Mouse (Mus musculus) layer of hippocampus, postnatal 14 days (tissue): ENCODE measurements around the gene Eif5a. TPM values are rescaled to one million over a fixed set of nuclear protein-coding genes. Genes with fewer than 3 reads are reported as not detected.
"Not testable (repeated sequence)": the region's sequence is repeated elsewhere in the genome, so short reads cannot be mapped to it uniquely, and the experiment has no call there.

Experiments
- DNase-seq, 2 experiments: peaks; one replicate each; pipeline ENCODE4 v3.0.0; 2021 to 2022; ENCODE audit warnings: low spot score in 2 of 2, mixed read lengths in 1 of 2
- total RNA-seq, 2 experiments: library from RNA; stranded (reverse); gene quantifications; 2 replicates each; pipeline ENCODE4 v1.2.3; 2021

Eif5a gene
- total RNA-seq, 2 experiments from 2014 or later = 446 to 451 TPM

DNA sequence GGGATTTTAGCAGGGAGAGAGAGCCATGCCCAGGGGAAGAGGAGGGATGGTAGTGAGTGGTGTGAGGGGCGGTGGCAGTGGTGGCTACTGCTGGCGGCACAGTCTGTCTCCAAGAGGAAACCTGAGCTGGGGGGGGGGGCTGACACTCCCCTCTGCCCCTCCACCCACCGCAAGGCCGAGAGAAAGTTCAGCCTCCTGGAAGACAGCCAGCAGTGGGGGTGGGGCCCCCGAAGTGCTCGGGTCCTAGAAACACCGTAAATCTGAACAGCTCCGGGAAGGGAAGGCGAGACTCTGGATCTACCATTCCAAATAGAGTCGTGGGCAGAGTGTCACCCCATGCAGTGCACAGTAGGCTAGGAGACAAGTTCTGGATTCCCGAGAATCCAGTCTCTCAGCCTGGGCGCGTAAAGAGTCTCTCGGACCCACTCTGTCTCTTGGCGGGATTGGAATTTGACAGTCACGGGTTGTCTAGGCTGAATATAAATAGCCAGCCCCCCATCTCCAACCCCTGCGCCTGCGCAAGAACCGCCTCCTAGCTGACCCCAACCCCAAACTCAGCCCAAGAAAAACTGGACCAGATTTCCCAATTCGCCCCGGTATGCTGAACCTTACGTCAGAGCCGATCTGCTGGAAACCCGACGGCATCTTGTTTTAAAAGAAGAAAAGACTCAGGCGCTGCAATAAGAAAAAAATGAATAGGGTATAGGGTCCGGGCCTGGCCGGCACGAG lies 25.7 kb upstream of the Eif5a start:
- DNase-seq = no peak

DNA sequence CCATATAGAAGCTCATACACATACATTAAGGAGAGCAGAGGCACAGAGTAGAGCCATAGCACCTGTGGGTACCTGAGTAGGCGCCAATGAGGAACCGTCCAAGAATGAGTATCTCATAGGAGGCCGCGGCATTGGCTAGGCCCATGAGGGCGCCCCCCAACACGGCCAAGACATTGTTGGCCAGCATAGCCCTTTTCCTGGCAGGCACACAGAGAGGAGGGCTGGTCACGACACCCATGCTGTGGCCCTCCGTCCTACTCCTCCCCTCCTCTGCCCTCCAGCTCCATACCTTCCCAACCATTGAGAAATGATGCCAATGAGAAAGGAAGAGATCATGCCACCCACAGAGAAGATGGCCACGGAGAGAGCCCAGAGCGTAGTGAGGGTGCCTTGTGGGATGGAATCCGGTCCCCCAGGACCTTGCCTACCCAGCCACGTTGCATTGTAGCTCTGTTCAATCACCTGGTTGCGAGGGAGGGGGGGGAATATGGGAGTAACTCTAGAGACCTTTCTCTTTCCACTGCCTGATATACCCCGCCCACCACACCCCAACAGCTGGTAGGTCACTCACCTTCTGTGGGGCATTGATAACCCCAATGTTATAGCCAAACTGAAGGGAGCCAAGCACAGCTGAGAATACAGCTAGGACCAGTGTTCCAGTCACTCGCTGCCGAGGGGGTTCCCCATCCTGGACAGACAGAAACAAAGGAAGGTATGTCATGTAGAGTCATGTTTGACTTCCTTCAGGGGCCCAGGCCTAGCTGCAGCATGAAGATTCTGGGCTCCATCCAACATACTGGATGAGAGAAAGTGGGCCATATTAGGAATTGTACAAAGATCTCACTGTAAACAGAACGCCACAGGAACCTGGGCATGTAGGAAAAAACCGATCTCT lies 24.5 kb upstream of the Eif5a start:
- no peak for DNase-seq

DNA sequence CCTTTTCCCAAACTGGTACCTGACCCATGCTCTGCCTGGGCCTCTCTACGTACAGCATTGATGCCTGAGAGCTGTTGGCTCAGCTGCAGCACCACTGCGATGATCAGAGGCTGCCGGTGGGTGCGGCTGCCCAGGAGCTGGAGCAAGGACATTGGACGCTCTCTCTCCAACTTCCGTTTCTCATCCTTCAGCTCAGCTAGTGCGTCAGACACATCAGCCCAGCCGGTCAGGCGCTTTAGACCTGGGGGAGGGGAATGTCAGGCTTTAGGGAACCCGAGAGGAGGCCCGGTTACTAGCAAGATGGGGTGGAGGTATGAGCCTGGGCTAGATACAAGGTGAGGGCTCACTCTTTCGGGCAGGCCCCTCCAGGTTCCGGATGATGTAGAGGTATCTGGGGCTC lies 23.5 kb upstream of the Eif5a start:
- no peak for DNase-seq

DNA sequence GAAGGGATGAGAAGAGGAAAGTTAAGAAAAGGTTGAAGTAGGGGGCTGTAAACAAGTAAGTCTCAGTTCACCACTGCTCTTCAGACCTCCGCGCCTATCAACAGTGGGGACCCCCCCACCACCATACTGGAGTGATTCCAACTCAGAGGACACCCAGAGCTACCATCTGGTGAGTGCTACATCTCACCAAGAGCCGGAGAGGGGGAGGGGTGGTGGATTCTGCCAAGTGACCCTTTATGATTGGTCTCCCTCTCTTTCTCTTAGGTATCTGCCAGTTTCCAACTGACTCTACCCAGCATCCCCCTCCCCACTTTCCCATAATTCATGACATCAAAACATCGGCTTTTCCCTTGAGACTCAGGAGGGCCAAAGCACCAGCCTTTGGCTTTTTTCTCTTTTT lies 19.2 kb upstream of the Eif5a start:
- no peak for DNase-seq

DNA sequence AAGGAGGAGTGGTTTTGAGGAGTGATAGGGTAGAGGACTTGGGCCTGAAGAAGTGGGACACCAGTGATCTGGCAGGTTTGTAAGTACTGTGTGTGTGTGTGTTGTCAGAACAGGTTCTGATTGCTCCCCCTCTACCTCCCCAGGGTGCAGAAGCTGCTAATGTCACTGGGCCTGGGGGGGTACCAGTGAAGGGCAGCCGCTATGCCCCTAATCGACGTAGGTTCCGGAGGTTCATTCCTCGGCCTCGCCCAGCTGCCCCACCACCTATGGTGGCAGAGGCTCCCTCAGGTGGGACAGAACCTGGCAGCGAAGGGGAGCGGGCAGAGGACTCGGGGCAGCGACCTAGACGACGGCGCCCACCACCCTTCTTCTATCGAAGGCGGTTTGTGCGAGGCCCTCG lies 18.0 kb upstream of the Eif5a start:
- no peak for DNase-seq

DNA sequence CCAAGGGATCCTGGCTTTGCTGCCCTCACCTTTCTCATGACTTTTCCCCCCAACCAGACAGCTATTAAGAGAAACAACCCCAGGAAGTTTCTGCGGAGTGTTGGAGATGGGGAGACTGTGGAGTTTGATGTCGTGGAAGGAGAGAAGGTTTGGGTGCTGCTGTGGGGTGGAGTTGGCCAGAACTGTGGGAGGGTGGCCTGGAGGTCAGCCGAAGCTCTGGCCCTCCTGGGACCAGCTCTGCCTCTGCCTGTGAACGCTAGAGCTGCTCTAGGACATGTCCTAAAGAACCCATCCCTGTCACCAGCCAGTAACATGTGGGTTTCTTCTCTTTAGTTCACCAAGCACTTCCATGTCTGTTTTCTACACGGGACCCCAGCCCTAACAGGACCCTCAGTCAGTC lies 17.4 kb upstream of the Eif5a start:
- no peak for DNase-seq

DNA sequence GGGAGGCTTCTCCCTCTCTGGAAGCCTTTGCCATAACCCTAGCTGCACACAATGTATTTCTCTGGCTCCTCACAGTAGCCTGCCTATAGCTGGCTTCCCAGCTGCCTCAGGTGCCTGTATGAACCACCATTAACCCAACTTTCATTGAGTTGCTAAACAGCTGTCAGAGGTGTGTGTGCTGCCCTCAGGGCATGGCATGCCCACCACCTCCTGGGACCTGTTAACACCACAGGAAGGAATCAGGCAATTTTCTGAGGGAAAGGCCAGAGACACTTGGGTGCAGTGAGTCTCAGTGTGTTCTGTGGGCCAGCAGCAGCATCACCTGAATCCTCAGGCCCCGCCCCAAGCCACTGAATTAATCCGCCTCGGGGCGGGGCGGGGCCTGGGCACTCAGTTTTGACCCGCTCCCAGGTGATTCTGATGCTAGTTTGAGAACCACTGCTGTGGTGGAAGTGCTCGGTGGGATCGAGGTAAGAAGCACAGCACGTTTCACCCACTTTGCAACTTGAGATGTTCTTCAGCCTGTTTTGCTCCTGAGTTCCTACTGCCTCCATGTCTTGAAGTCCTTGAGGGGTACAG lies 16.7 kb upstream of the Eif5a start:
- no peak for DNase-seq

DNA sequence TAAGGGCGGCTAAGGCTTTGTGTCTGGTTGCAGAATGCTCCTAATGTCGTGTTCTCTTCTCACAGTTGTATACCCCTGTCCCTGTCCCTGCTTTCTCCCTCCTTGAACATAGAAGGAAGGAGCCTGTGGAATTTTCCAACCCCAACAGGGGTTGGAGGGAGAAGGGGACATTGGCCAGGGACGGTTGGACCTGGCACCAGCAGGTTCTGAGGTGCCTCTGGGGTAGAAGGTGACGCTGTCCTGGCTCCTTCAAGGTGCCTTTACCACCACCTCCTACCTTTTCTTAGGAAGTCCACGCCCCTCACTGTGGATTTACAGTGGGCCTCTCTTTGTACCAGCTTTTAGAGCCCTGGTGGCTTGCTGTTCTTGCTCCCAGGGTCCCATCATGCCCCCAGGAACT lies 16.1 kb upstream of the Eif5a start:
- no peak for DNase-seq

DNA sequence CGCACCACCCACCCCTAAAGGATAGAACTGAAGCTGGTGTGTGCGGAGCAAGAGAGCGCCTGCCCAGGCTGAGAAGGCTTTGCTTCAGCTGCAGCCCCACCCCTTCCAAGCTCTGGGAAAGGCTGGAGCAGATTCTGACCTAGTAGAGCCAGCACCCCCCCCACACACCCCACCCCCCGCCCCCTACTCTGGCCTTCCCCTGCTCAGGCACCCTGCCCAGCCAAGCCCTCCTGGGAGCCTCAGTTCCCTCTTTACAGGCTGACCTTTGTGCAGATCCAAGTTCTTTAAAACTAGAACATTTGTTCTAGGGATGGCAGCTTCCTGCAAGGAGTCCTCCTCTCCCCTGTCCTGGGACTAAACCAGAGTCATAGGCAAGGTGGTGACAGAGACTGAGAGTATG lies 15.6 kb upstream of the Eif5a start:
- DNase-seq = no peak

DNA sequence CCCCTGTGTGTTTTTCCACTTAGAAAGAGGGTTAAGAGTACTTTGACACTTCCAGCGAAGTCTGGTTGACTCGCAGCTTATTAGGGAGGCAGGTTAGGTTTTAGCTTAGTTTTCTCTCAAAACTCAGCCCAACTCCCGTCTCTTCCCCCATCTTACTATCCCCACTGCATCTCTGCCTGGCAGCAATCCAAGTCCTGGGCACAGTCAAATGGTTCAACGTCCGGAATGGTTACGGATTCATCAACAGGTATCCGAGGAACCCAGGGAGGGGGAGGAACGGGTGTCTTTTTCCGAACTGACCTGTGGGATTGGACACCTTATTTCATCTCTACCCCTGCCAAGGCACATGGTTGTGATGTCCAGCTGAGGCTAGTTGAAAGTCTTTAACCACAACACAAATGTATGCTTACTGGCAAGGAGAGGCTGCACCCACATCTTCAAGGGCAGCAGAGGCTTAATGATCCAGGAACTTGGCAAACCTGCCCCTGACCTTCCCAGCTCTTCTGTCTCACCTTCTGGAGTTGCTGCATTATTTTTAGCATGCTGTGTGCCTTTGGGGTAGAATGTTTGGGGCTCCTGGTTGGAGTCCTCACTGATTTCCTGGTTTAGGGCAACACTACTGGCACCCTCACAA lies 15.1 kb upstream of the Eif5a start:
- DNase-seq = no peak

DNA sequence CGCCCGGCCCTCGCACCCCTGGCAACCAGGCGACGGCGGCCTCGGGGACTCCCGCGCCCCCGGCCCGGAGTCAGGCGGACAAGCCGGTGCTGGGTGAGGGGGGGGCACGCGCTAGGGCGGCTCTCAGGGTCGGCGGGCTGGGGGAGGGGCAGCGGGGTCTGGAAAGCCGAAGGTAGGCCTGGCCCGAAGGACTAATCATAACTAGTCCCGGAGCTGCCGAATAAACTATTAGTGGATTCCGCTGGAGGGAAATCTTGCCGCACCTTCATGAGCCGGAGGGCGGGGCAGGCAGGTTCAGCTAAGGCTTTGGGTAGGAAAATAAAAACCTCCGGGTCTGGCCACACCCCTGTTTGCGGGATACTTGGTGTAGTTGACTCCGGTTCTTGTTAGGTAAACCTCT lies 14.4 kb upstream of the Eif5a start:
- no peak for DNase-seq

DNA sequence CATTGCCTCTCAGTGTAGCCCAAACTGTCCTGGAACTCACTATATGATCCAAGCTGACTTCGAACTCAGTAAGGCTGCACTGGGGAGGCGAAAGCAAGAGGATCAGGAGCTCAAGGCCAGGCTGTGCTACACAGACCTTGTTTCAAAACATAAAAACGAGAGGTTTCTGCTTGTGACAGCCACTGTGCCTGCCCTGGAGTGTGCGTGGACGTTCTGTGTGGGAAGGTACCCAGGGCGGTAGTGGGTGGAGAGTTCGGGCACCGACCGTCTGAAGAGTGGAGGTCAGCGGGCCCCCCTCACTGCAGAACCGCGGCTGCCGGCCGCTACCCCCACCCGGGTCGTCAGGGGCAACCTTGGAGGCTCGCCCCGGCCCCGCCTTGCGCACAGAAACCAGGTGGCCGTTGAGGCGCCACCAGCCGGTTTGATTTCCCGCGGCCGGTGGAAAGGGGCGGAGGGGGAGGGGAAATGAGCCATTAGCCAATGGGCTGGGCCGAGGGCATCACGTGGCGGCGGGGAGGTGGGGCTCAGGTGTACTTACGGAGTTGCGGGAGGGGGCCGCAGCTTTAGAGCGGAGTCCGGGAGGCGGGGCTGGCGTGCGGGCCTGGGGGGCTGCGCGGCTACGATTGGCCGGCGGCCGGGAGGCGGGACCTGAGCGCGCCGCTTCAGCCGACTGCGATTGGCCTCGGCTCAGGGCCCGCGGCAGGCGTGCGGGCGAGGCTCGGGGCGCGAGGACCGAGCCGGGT lies 13.6 kb upstream of the Eif5a start, which contains the start of gene Ybx2:
TSS of gene Ybx2 (plus strand) at position 660 of the 743 bp plus-strand sequence.
- peak; percentile 76 to 87 for DNase-seq

DNA sequence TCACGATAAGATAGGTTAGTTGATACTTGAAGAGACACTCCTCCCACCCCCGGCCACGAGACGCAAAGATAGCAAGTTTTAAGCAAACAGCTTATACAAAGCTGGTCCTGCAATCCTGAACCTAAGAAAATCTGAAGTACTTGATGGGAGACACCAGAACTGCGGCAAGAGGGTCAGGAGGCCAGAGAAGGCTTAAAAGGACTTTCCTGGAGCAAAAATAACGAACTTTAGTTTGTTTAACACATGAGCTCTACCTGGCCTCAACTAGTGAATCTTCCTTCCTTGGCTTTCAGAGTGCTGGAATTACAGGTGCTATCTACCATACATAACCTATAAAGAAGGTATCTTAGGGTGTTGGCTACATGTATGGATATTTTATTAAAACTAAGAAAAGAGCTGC lies 12.9 kb upstream of the Eif5a start:
- no peak for DNase-seq

DNA sequence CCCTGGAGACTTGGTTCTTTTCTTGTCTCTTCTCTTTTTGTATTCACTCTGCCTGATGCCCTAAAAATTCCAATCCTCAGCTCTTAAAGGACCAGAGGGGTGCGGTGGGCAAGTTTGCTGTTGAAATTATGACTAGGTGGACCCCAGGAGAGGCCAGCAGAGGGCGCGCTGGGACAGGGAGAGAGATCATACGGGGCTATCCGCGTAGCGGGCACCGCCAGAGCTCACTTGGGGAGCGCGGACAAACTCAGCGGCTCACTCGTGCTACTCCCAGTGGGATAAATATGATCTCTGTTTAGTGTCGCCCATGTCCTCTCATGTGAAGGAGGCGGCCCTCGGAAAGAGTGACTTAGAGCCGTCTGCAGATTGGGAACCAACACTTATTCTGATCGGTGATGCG lies 12.4 kb upstream of the Eif5a start:
- peak; percentile 90 to 92 for DNase-seq

DNA sequence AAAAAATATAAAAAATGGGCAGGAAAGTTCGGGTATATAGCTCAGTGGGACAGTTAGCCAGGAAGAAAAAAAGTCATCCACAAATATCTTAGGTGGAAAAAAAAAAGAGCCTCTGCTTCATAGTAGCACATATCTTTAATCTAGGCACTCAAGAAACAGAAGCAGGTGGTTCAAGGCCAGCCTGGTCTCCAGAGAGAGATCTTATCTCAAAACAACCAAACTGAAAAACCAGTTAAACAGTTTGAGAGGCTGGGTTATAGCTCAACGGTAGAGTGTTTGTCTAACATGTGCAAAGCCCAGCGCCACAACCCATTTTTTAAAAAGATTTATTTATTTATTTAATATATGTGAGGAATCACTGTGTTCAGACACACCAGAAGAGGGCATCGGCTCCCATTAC lies 11.3 kb upstream of the Eif5a start:
- no peak for DNase-seq

DNA sequence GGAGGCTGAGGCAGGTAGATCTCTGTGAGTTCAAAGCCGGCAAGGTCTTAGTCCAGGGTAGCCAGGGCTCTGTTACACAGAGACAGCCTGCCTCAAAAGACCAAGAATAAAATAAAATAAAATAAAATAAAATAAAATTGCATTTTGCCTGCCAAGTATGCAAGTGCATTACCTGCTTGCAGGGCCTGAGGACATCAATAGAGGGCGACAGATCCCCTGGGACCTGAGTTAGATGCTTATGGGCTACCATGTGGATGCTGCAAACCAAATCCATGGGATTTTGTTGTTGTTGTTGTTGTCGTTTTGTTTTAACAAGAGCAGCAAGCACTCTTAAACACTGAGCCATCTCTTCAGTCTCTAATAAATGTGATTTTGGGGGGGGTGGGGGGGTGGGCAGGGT lies 10.5 kb upstream of the Eif5a start:
- DNase-seq = no peak

DNA sequence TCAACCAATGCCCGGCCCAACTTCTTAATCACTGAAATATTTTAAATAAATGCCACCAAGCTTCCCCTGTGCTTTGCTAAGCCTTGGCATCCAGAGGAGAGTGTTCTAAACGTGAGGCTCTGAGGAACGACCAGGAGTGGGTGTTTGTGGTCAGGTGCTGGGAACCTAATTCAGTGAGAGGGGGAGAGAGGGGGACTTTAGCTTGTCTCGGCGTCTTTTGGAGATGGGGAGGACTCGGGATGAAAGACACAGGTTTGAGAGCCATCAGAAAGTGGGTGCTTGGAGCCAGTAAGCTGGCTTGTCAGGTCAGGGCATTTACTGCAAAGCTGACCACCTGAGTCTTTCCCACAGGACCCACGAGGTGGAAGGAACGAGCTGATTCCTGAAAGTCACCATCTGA lies 10.0 kb upstream of the Eif5a start:
- DNase-seq = no peak

DNA sequence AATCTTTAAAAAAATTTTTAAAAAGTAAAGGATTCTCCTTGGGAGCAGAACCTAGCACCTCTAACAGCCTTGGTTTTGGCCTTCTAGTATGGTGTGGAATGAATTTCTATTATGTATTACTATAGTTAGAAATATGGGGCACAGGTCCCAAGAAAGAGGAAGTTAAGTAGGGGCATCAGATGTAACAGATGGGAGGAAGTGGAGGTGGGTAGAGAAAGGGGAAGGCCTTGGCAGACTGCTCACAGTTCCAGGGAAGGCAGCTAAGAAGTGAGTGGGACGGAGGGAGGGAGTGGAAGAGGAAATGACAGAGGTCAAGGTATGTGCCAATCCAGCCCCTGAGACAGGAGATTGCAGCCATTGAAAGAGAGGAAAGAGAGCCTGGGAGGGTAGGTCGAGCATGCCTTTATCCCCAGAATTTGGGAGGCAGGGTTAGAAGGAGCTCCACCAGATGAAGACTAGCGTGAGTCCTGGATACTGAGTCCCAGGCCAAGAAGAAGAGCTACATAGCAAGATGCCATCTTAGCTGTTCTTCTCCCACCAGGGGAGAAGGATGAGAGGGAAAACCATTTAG lies 9.3 kb upstream of the Eif5a start:
- no peak for DNase-seq

DNA sequence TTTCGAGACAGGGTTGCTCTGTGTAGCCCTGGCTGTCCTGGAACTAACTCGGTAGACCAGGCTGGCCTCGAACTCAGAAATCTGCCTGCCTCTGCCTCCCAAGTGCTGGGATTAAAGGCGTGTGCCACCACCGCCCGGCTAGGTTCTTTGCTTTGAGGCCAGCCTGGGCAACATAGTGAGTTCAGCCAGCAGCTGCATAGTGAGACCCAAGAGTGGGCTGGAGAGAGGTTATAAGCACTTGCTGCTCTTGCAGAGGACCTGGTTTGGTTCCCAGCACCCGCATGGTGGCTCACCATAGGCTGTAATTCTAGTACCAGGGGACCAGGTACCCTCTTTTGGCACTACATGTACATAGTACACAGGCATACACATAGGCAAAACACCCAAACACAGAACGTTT lies 8.4 kb upstream of the Eif5a start:
- DNase-seq = not testable (repeated sequence)

DNA sequence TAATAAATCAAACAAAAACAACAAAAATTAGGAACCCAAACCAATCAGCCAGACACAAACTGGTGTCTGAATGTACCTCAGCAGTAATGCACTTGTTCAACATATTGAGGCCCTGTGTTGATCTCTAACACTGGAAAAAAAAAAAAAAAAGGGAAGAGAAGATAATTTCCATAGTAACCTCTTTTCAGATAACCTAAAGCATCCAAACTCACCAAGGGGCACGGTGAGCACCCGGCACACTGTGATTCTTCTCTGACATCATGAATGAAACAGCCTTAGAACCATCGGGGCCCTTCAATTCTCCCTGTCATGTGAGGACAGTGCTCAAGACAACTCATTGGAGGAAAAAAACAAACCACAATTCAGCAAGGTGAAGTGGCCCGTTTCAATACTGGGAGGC lies 8.0 kb upstream of the Eif5a start:
- DNase-seq = no peak

DNA sequence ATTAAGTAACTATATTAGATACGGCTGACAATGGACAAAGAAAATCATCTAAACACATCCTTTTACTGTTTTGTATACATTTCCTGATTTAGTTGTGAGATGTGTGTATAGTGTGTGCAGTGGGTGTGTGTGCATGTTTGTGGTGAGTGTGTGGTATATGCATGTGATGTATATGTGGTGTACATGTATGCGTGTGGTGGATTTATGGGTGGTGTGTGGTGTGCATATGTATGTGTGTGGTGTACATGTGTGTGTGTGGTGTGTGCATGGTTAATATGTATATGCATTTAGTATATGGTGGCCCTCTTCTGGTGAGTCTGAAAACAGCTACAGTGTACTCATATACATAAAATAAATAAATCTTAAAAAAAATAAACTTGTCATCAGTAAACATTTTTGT lies 5.7 kb upstream of the Eif5a start:
- DNase-seq = no peak
